Mouse (Mus musculus) embryonic facial prominence, embryonic 14.5 days (tissue): Measurements from ENCODE around the gene Hist1h3c. TPM values are rescaled to one million over a fixed set of nuclear protein-coding genes. Genes with fewer than 3 reads are reported as not detected.

Experiments
- ATAC-seq: fragments of 200-750 bp; cut with Nextera tagmentation; 2 replicates; pipeline ENCODE4 v1.8.0; 2017; ENCODE audit warnings: low read depth, moderate number of reproducible peaks, moderate TSS enrichment
- DNase-seq: peaks from one replicate; pipeline ENCODE4 v3.0.0-alpha.2; 2015; ENCODE audit warnings: low spot score
- H3K27ac ChIP-seq: fragments of 300-500 bp; sonication (generic); replicated peaks from 2 replicates; pipeline ENCODE4 v1.5.1; 2014; ENCODE audit warnings: low read depth, mild to moderate bottlenecking, low read length, moderate library complexity
- H3K27me3 ChIP-seq: fragments of 300-500 bp; sonication (generic); replicated peaks from 2 replicates; pipeline ENCODE4 v1.6.1; 2014; ENCODE audit warnings: low read length; ENCODE audit not compliant: control insufficient read depth, insufficient read depth
- H3K36me3 ChIP-seq: fragments of 300-500 bp; sonication (generic); 2 replicates; pipeline ENCODE4 v1.6.1; 2014; ENCODE audit warnings: low read length, mixed read lengths; ENCODE audit not compliant: control insufficient read depth, insufficient read depth
- H3K4me1 ChIP-seq: fragments of 300-500 bp; sonication (generic); 2 replicates; pipeline ENCODE4 v1.6.1; 2014; ENCODE audit warnings: antibody characterized with exemption, low read length; ENCODE audit not compliant: control insufficient read depth, insufficient read depth
- H3K4me2 ChIP-seq: fragments of 300-500 bp; sonication (generic); 2 replicates; pipeline ENCODE4 v1.6.1; 2014; ENCODE audit warnings: low read depth, mild to moderate bottlenecking, low read length, moderate library complexity, mixed read lengths
- H3K4me3 ChIP-seq: fragments of 300-500 bp; sonication (generic); 2 replicates; pipeline ENCODE4 v1.5.1; 2014; ENCODE audit warnings: low read depth, mild to moderate bottlenecking, low read length
- H3K9ac ChIP-seq: fragments of 300-500 bp; sonication (generic); 2 replicates; pipeline ENCODE4 v1.6.1; 2014; ENCODE audit warnings: low read depth, mild to moderate bottlenecking, low read length, moderate library complexity, mixed read lengths
- H3K9me3 ChIP-seq: fragments of 300-500 bp; sonication (generic); 2 replicates; pipeline ENCODE4 v1.6.1; 2016; ENCODE audit warnings: low read length; ENCODE audit not compliant: control insufficient read depth
- WGBS: fragments of 180-500 bp; shearing (Covaris S2); extraction: QIAGEN DNeasy Blood & Tissue Kit; methylation state at CpG from one replicate; pipeline ENCODE4 v1.1.7; 2014; 5-methylcytosine and 5-hydroxymethylcytosine counted together
- polyA plus RNA-seq: library from polyadenylated mRNA; unstranded; fragments of >200 nt; fragmentation: Nextera tagmentation; extraction: Ambion mirVana; gene quantifications from 2 replicates; pipeline ENCODE4 v1.2.1, GENCODE M21; 2014

Gene Hist1h3c
- polyA plus RNA-seq, 1 experiment from 2014 or later = 5.1 TPM

- 83% methylated on average over 1 of the region's 1 CpGs for WGBS
- DNase-seq (no peak), ATAC-seq (no peak)
- H3K36me3 ChIP-seq = no peaks in the 10 kb centered on the region
- peak overlapping the region; percentile 54 for H3K4me3 ChIP-seq
- H3K27ac ChIP-seq = peak overlapping the region; percentile 93
- peak overlapping the region; percentile 84 for H3K4me2 ChIP-seq
- H3K9ac ChIP-seq = peak overlapping the region; percentile 68
- H3K9me3 ChIP-seq = no peaks in the 10 kb centered on the region
- no peaks in the 10 kb centered on the region for H3K27me3 ChIP-seq
- H3K4me1 ChIP-seq = peaks cover 18% of the 10 kb centered on the region
These were observed 14.5 kb upstream of the Hist1h3c start for GRCm38 (mm10) chr13:23759916-23760239.

- Histone ChIP-seq H3K4me1 (peaks cover 13% of the 10 kb centered on the region), H3K27ac (peak overlapping the region; percentile 93; the same call in 1 of the 2 replicates), H3K4me3 (no peak overlapping the region), H3K36me3 (no peaks in the 10 kb centered on the region), H3K9ac (no peak overlapping the region), H3K9me3 (no peaks in the 10 kb centered on the region), H3K27me3 (no peaks in the 10 kb centered on the region), H3K4me2 (0 out of 2 replicates have a peak overlapping the region, but pooled peaks have one; percentile 84)
- ATAC-seq (no peak), DNase-seq (no peak)
- 74% methylated on average over 3 of the region's 3 CpGs for WGBS
These were observed 13.9 kb upstream of the Hist1h3c start for GRCm38 (mm10) chr13:23759251-23759771.

GRCm38 (mm10) chr13:23757921-23758320, 12.5 kb upstream of the Hist1h3c start:
- Histone ChIP-seq H3K4me1 (peaks cover 7% of the 10 kb centered on the region), H3K27ac (peak overlapping the region; percentile 93), H3K9ac (no peak overlapping the region; the same call in 1 of the 2 replicates), H3K27me3 (no peaks in the 10 kb centered on the region), H3K4me2 (peak overlapping the region; percentile 76), H3K36me3 (no peaks in the 10 kb centered on the region), H3K4me3 (peak overlapping the region; percentile 45), H3K9me3 (no peaks in the 10 kb centered on the region)
- ATAC-seq (no peak), DNase-seq (no peak)
- WGBS = 54% methylated on average over 3 of the region's 3 CpGs

- Histone ChIP-seq H3K36me3 (no peaks in the 10 kb centered on the region), H3K27me3 (no peaks in the 10 kb centered on the region), H3K27ac (peak overlapping the region; percentile 93), H3K9ac (peak overlapping the region; percentile 69), H3K4me3 (peak overlapping the region; percentile 45), H3K4me1 (peaks cover 7% of the 10 kb centered on the region; the same call in 1 of the 2 replicates), H3K9me3 (no peaks in the 10 kb centered on the region), H3K4me2 (peak overlapping the region; percentile 76)
- DNase-seq (peak; percentile 58), ATAC-seq (peak; percentile 0; the same call in 1 of the 2 replicates)
- 2% methylated on average over 13 of the region's 23 CpGs for WGBS
These were observed 11.9 kb upstream of the Hist1h3c start for GRCm38 (mm10) chr13:23757211-23757773.

DNA sequence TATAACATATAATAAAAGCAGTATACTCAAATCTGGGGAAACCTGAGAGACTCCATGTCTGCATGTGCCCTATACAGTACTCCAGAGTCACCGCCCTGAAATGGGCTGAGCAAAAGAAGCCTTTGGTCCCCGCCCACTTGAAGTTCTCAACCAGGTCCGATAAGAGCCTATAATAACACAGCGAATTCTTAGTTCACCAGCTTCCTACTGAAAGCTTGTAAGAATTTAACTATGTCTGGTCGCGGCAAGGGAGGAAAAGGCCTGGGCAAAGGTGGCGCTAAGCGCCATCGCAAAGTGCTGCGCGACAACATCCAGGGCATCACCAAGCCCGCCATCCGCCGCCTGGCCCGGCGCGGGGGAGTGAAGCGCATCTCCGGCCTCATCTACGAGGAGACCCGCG, 11.4 kb upstream of the Hist1h3c start, which contains the start of gene Hist1h4b:
Gene Hist1h4b, plus strand, starts transcription at position 224 of the 400 bp plus-strand sequence.
- peak within 1 kb of the TSS; percentile 45 for H3K4me3 ChIP-seq
- no peaks in the 10 kb centered on the region for H3K36me3 ChIP-seq
- H3K4me1 ChIP-seq = peaks cover 7% of the 10 kb centered on the region; the same call in 1 of the 2 replicates
- WGBS = under 1% methylated on average over 11 of the region's 22 CpGs
- H3K9me3 ChIP-seq = no peaks in the 10 kb centered on the region
- H3K4me2 ChIP-seq = peak within 1 kb of the TSS; percentile 76
- peak within 1 kb of the TSS; percentile 93 for H3K27ac ChIP-seq
- DNase-seq = peak; percentile 99
- H3K27me3 ChIP-seq = no peaks in the 10 kb centered on the region
- peak; percentile 81 for ATAC-seq
- peak within 1 kb of the TSS; percentile 69 for H3K9ac ChIP-seq

GRCm38 (mm10) chr13:23755000-23755399, 9.6 kb upstream of the Hist1h3c start:
- no peak overlapping the region for H3K9ac ChIP-seq
- H3K27me3 ChIP-seq = no peaks in the 10 kb centered on the region
- no peak overlapping the region for H3K4me2 ChIP-seq
- H3K4me3 ChIP-seq = no peak overlapping the region
- no peaks in the 10 kb centered on the region for H3K36me3 ChIP-seq
- ATAC-seq (no peak), DNase-seq (no peak)
- H3K9me3 ChIP-seq = no peaks in the 10 kb centered on the region
- H3K4me1 ChIP-seq = peaks cover 6% of the 10 kb centered on the region; the same call in 1 of the 2 replicates
- peak overlapping the region; percentile 58 for H3K27ac ChIP-seq

- H3K9ac ChIP-seq = peak overlapping the region; percentile 66
- 56% methylated on average over 4 of the region's 4 CpGs for WGBS
These were observed 8.1 kb upstream of the Hist1h3c start for GRCm38 (mm10) chr13:23753314-23754078.

DNA sequence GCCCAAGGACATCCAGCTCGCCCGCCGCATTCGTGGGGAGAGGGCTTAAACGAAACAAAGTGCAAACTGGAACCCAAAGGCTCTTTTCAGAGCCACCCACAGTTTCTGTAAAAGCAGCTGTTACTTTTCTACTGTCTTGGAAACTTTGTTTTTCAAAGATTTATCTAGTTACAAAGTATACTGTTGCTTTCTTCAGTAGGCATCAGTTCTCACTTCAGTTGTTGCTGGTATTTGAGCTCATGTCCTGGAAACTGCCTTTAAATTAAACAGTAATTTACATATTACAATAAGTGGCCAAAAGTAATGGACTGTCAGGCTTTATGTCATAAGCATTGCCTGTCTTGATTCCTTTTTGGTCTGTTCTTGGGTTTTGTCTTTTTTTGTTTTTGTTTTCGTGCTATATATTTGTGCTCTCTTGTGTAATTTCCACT, 7.4 kb upstream of the Hist1h3c start:
- ATAC-seq (no peak), DNase-seq (no peak)
- peak overlapping the region; percentile 66 for H3K9ac ChIP-seq

More at GRCm38 (mm10) chr13:23753314-23754078, 8.1 kb upstream of the Hist1h3c start:
- Histone ChIP-seq H3K4me3 (peak overlapping the region; percentile 38; the same call in 1 of the 2 replicates), H3K27ac (peak overlapping the region; percentile 82), H3K4me2 (peak overlapping the region; percentile 54), H3K36me3 (no peaks in the 10 kb centered on the region), H3K27me3 (no peaks in the 10 kb centered on the region), H3K9me3 (no peaks in the 10 kb centered on the region), H3K4me1 (peaks cover 4% of the 10 kb centered on the region; the same call in 1 of the 2 replicates)
- ATAC-seq = no peak
- no peak for DNase-seq

More for the DNA sequence above, 7.4 kb upstream of the Hist1h3c start:
- WGBS = 3% methylated on average over 6 of the region's 6 CpGs
- Histone ChIP-seq H3K36me3 (no peaks in the 10 kb centered on the region), H3K4me3 (peak overlapping the region; percentile 38), H3K4me1 (peaks cover 9% of the 10 kb centered on the region), H3K27ac (peak overlapping the region; percentile 82), H3K9me3 (no peaks in the 10 kb centered on the region), H3K27me3 (no peaks in the 10 kb centered on the region), H3K4me2 (peak overlapping the region; percentile 54)
